Mouse (Mus musculus): ENCODE data around the gene Mtrex.

Gene Mtrex

GRCm38 (mm10) chr13:112832589-112832988 is 94.6 kb downstream of the Mtrex start:
- no peak for DNase-seq (ENCODE audit: extremely low spot score)

- DNase-seq (ENCODE audit: extremely low spot score): no peak
Measured at GRCm38 (mm10) chr13:112829619-112830018, 97.6 kb downstream of the Mtrex start.

GRCm38 (mm10) chr13:112825479-112825878 is 101.7 kb downstream of the Mtrex start:
- DNase-seq (ENCODE audit: extremely low spot score): peak; percentile 29

GRCm38 (mm10) chr13:112823911-112824648 is 103.1 kb downstream of the Mtrex start:
- DNase-seq (ENCODE audit: extremely low spot score): no peak

- no peak for DNase-seq (ENCODE audit: extremely low spot score)
Measured at GRCm38 (mm10) chr13:112823236-112823910, 103.8 kb downstream of the Mtrex start.

GRCm38 (mm10) chr13:112822413-112822812 is 104.8 kb downstream of the Mtrex start:
- DNase-seq (ENCODE audit: extremely low spot score): no peak

- no peak for DNase-seq (ENCODE audit: extremely low spot score)
Measured at GRCm38 (mm10) chr13:112818125-112818524, 109.1 kb downstream of the Mtrex start.
